Mouse (Mus musculus): ENCODE results near the gene Olfr194.
"Not testable (repeated sequence)": the region's sequence is repeated elsewhere in the genome, so short reads cannot be mapped to it uniquely, and the experiment has no call there.

Gene Olfr194

DNA sequence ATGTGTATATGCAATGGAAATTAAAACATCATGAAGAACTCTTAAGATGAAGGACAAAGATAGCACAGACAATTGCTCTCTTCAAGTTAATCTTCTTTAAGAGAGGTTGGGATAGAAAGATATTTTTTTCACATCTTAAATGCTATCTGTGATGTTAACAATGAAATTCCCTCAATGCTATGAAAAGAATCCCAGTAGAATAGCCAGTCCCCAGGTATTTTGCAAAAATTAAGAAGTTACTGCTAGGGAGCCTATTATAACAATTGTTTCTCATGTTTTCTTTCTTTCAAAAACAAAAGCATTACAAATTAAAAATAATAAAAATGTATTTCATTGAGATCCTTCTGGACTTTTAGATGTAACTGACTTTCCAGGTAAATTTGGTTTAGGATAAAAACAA lies at the start of gene Olfr194:
Olfr194 (minus strand) TSS at position 101 of the 400 bp plus-strand sequence.
- no peak for DNase-seq (ENCODE audit: low spot score)

DNA sequence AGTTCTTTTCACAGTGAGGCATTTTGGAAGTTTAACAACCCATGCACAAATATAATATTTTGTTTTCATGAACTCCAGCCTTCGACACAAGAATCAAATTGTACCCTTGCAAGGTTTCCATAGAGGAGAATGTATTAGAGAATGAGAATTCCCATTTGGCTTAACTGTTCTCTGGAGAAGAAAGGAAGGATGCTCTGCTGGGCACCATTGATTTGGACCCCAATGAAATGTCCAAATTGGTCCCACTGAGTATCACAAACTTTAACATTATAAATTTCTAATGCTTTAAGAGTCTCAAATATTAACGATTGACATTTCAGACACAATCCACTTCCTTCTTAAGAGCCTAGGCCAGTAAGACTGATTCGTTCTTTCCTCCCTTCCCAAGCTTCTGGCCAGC lies 49.5 kb upstream of the Olfr194 start, which contains the start of gene Olfr196:
Olfr196 (minus strand) TSS at position 101 of the 400 bp plus-strand sequence.
- no peak for DNase-seq (ENCODE audit: low spot score)

DNA sequence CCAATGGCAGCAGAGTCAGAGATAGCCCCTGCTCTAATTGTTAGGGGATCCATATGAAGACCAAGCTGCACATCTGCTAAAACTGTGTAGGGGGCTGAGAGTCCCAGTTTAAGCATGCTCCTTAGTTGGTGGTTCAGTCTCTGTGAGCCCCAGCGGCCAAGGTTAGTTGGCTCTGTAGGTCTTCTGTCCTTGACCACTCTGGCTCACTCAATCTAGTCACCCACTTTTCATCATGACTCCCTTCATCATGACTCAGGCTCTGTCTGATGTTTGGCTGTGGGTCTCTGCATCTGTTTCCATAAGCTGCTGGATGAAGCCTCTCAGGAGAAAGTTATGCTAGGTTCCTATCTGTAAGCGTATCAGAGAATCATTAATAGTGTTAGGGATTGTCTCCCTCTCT lies 31.1 kb upstream of the Olfr194 start:
- no peak for DNase-seq (ENCODE audit: low spot score)

DNA sequence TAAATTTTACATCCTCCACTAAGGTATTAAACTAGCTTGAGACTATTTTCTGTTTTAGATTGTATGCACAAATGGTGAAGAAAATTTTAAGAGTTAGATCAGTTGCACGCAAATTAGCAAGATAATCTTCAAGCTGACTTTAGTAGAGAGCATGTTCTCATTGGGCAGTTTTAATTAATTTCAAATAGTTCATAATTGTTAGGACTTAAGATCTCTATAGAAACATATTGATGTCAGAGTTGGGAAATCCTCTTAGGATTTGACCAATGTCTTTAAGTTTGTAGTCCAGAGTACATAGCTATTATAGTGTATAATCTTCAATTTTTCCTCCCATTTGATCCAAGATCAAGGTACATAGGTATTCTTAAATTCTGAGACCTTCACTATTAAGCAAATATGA lies 25.9 kb upstream of the Olfr194 start, which contains the start of gene Olfr195:
Olfr195 (plus strand) TSS at position 301 of the 400 bp plus-strand sequence.
- DNase-seq (ENCODE audit: low spot score), result no peak

DNA sequence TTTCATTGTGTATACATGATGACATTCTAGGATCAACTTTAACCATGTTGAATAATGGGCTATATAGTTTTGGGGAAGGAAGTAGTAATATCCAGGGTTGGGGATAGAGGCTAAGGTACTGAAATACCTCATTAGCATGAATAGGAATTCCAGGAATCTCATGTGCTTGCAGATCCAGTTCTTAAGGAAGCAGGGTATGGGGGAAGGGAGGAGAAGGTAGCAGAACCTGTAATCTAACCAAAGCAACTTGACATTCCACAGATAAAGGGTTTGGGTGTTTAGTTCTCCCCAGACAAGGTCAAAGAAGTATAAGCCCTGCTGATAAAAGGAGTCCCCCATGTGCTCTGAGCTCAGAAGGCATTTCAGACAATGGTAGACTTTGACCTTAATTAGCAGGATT lies 20.2 kb upstream of the Olfr194 start:
- DNase-seq (ENCODE audit: low spot score), result no peak

DNA sequence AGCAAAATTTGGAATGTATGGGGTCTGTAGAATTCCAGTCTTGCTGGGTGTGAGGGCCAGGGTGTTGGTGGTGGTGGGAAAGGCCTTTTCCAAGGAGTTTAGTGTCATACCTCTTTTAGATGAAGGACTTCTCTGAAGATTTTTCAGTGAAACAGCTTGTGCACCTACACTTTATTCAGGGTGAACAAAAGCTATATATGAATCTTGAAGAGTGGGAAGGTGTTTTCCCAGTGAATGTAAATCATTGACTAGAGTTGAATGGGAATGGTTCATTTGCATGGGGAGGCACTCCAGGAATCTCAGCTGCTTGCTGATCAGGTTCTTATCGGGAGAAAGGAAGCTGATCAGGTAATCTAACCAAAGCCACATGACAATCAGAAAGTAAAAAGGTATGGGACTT lies 9.9 kb upstream of the Olfr194 start:
- DNase-seq (ENCODE audit: low spot score), result no peak

DNA sequence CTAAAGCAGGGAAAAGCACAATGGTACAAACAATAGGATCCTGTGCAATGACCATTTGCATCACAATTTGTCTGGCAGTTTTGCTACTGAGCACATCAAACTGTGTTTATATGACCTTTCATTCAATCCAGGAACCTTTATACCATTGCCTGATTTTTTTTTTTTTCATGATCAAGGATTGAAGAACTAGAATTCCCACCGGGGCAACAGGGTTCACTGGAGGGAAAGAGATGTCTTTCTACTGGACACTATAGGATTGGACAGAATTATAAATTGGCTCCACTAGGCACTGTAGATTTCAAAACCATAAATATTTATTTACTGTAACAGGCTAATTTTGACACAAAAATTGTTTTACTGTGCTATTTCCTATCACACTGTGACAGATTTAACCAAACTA lies 9.1 kb downstream of the Olfr194 start, which contains the start of gene Olfr193:
Olfr193 (minus strand) TSS at position 101 of the 400 bp plus-strand sequence.
- DNase-seq (ENCODE audit: low spot score), result no peak

DNA sequence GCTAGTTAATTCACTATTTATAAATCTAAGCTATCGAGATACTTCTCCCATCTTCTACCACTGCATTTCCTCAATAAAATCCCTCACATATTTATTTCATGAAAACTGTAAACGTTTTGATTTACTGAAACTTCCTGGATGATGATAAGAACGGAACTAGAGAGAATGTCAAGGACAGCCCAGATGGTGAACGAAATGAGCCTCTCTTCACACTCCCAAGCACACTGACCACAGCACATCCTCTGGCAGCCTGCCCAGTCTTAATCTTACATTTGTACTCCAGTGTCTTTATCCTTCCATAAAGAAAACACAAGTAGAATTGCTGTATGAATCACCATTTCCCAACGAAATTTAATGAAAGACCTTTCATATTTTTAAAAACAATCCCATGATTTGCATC lies 12.3 kb downstream of the Olfr194 start:
- not testable (repeated sequence) for DNase-seq (ENCODE audit: low spot score)

DNA sequence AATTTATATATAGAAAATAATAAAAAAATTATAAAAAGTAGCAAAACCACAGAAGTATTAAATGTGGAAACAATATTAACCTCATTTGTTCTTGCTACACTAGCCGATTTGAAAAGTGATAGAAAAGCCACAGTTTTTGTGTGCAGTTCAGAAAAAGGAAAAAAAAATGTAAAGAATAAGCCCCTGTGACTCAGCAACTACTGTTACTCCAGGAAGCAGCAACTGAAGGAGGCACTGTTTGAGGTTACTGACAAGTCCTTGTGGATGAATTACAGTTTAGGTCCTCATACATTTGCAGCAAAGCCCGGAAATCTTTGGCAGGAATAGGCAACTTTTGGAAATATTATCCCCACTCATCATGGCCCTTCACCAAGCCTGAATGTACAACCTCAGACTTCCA lies 15.6 kb downstream of the Olfr194 start:
- DNase-seq (ENCODE audit: low spot score), result no peak

DNA sequence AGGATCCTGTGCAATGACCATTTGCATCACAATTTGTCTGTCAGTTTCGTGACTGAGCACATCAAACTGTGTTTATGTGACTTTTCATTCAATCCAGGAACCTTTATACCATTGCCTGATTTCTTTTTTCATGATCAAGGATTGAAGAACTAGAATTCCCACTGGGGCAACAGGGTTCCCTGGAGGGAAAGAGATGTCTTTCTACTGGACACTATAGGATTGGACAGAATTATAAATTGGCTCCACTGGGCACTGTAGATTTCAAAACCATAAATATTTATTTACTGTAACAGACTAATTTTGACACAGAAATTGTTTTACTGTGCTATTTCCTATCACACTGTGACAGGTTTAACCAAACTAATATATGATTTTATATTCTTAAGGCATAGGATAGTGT lies 31.1 kb downstream of the Olfr194 start, which contains the start of gene Olfr191:
Olfr191 (minus strand) TSS at position 101 of the 400 bp plus-strand sequence.
- not testable (repeated sequence) for DNase-seq (ENCODE audit: low spot score)

DNA sequence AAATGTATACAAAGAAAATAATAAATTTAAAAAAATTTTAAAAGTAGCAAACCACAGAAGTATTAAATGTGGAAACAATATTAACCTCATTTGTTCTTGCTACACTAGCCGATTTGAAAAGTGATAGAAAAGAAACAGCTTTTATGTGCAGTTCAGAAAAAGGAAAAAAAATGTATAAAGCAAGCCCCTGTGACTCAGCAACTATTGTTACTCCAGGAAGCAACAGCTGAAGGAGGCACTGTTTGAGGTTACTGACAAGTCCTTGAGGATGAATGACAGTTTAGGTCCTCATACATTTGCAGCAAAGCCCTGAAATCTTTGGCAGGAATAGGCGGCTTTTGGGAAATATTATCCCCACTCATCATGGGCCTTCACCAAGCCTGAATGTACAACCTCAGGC lies 39.8 kb downstream of the Olfr194 start:
- DNase-seq (ENCODE audit: low spot score), result not testable (repeated sequence)

DNA sequence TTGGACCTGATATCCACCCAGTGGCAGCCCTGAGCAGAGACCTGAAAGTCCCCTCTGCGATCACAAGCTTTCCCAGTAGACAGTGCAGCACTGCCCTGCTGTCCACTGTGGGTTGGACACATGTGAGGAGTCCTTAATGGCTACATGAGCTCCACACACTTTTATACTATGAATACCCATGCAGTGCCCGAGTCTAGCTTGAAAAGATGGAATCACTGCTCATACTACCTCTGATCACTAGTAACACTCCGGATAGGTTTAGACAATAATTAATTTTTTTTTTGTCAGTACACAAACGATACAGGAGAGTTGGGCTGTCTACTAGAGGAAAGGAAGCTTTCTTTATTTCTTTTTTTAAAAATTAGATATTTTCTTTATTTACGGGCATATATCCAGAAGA lies 43.0 kb downstream of the Olfr194 start, which contains the start of gene Olfr190:
Olfr190 (minus strand) TSS at position 101 of the 400 bp plus-strand sequence.
- no peak for DNase-seq (ENCODE audit: low spot score)

DNA sequence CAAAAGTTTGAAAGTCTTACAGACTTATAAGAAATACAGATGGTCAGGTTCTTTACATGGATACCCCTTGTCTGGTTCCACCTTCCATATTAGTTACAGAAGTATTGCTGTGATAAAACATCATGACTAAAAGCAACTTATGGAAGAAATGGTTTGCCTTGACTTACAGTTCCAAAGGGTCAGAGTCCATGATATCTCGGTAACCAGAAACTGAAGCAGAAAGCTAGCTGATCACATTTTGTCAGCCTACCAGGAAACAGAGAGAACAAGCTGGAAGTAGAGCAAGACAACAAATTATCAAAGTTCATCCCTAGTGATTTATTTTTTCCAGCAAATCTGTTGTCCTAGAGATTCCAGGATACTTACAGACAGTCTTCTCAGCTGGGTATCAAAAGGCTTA lies 47.3 kb downstream of the Olfr194 start:
- no peak for DNase-seq (ENCODE audit: low spot score)

DNA sequence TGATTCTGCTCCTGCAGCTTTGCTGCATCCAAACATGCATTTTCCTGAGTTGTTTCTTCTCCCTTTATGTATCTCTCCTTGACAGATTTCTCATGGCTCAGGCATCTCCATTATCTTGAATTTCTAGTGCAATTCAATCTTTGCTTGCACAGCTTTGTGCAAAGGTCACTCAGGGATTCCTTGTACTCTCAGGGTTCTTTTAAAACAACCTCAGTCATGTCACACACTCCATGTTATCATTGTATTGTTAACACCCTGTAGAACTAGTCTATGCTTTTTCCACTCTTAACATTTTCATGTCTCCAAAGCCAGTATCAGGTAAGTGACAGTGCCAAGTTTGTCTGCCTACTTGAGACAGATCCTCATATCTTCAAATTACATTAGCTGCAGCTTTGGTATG lies 49.1 kb downstream of the Olfr194 start:
- DNase-seq (ENCODE audit: low spot score), result no peak
